Mouse (Mus musculus): Measurements from ENCODE around the gene Fuca1.
"Not testable (repeated sequence)": the region's sequence is repeated elsewhere in the genome, so short reads cannot be mapped to it uniquely, and the experiment has no call there.

Gene Fuca1

DNA sequence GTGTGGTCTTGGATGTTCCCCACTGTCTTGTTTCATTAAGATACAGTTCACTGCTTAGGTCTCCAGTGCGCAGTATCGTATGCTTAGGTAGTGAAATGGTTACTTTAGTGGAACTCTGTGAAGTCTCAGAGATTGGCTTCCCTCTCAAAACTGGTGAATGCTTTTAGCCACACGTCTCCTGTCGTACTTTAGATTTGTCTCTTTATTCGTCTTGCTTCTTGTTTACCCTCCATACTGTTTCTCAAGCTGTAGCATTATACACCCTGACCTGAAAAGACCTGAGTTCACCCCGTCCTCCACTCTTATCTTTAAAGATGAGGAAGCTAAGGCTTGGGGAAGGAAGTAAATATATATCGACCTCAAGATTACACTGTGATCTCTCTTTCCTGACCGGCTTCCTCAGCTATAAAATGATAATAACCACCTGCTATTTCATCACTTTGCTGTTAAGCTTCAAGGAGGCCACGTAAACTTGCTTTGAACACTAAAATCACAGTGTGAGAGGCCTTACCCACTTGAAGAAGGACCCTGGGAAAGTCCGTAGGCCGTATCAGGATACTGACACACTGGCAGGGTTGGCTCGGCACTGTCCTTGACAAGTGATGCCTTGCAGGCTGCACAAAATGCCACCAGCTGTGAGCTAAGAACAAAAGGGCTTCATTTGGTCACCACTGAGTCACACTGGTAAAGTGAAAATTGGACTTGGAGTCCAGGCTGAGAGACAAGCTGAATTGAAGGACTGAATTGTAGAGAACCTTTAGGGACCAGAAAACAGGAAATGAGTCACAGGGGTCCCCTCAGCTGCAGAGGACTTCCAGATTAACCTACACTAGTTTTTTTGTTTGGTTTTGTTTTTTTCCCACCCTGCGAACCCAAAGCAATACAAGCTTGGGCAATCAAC is 52.6 kb downstream of the Fuca1 start:
- in situ Hi-C loops (cut with MboI, MseI): loop anchor here (10.0 to 25.0 kb wide), 2 partner anchors 72 to 1889 kb away; partner anchors contain the start of gene Ece1

DNA sequence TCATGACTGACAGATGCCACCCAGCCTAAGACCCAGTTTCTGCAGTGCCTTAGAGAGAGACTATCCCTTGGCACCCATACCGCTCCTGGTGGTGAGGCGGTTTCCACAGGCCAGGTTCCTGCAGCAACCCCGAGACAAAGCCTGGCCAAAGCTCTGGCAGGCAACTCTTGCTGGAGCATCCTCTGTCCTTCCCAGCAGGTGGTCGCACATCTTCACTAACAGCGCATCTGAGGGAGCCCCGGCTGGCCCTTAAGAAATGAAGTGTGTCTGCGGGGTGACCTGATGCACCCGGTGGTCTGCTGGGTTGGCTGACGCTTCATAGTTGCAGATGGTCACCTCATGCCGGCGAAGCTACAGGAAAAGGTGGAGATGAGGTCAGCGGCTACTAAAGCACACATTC is 55.6 kb downstream of the Fuca1 start:
- in situ Hi-C loops (cut with MboI, MseI): loop anchor here (10.0 kb wide), 1 partner anchor 69 kb away; no protein-coding TSS in a partner anchor

DNA sequence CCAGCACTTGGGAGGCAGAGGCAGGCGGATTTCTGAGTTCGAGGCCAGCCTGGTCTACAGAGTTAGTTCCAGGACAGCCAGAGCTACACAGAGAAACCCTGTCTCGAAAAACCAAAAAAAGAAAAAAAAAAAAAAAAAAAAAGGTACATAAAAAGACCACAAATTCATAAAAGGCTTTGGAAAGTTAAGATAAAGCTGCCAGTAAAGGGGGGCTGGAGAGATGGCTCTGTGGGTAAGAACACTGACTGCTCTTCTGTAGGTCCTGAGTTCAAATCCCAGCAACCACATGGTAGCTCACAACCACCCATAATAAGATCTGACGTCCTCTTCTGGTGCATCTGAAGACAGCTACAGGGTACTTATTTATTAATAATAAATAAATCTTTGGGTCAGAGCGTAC is 59.7 kb downstream of the Fuca1 start:
- in situ Hi-C loops (cut with MboI, MseI): not testable (repeated sequence)

DNA sequence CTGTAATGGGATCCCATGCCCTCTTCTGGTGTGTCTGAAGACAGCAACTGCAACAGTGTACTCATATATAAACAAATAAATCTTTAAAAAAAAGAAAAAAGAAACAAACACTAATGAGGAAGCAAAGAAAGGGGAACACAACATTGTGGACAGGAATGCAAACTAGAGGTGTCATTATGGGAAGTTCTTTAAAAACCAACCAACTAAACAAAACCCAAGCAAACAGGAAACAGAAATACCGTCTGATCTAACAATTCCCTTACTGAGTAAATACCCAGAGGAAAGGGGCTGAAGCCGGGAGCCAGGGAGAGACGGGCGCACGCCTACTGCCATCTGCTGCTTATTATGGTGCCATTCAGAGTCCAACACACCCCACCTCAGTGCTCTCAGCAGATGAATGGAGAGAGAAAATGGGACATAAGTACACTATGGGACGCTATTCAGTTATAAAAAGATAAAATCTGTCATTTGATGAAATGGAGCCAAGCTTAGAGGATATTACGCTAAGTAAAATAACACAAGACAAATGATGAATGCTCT is 61.1 kb downstream of the Fuca1 start:
- in situ Hi-C loops (cut with MboI, MseI): no loop called here

DNA sequence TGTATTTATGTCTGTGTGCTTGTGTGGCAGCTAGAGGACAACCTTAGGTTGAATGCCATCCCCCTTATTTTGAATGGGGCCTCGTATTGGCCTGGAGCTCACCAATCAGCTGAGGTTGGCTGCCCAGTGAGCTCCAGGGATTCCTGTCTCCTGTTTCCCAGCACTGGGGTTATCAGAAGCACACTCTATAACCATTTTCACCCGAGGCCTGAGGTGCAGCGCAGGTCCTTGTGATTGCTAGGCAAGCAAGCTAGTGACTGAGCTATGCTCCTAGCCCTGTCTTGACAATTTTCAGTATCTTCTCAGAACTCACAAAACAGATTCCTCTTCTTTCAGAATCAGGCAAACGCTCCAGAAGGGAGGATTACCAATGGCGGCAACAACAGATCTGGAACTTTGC is 64.0 kb downstream of the Fuca1 start:
- in situ Hi-C loops (cut with MboI, MseI): no loop called here

DNA sequence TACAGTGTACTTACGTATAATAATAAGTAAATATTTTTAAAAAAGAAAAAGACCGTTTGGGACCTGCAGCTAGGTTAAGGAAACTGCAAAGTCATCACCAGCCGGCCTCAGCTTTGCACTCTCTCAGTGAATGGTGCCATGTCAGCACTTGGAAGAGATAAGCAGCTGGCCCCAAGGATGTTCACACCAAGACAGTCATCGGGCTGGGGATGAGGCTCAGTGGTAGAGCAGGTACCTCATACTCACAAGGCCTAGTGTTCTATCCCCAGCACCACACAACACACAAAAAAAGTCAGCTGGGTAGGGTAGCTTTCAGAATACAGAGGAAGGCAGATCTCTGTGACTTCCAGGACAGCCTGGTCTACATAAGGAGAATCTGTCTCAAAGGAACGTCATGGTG is 64.7 kb downstream of the Fuca1 start:
- in situ Hi-C loops (cut with MboI, MseI): no loop called here

- in situ Hi-C loops (cut with MboI, MseI): no loop called here
These were observed 65.2 kb downstream of the Fuca1 start for GRCm38 (mm10) chr4:135985769-135986168.

- in situ Hi-C loops (cut with MboI, MseI): no loop called here
These were observed 65.9 kb downstream of the Fuca1 start for GRCm38 (mm10) chr4:135986301-135986942.

GRCm38 (mm10) chr4:135986943-135987710 is 66.6 kb downstream of the Fuca1 start, which contains the start of gene Pithd1:
Gene Pithd1, minus strand, starts transcription at chr4:135987264.
- in situ Hi-C loops (cut with MboI, MseI): no loop called here

DNA sequence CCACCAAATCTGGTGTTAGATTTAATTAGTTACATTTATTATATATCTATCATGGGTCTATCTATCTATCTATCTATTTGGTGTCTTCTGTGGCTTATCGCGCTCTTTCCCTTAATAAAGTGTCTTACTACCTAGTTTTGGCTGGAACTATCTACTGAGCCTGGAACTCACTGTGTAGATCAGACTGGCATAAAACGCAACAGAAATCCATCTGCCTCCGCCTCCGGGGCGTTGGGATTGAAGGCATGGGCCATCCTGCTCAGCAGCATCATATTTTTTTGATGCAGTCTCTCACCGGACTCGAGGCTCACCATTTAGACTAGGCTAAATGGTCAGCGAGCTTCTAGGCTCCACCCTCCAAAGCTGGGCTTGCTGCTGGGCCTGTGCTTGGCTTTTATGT is 67.2 kb downstream of the Fuca1 start:
- in situ Hi-C loops (cut with MboI, MseI): no loop called here

Data from T-helper 2 cell (primary cell).